Mouse (Mus musculus): ENCODE results near the gene Pttg1. TPM values are rescaled to one million over a fixed set of nuclear protein-coding genes. Genes with fewer than 3 reads are reported as not detected.

Pttg1 gene
- total RNA-seq, 1 experiment from 2014 or later, result 109 TPM

DNA sequence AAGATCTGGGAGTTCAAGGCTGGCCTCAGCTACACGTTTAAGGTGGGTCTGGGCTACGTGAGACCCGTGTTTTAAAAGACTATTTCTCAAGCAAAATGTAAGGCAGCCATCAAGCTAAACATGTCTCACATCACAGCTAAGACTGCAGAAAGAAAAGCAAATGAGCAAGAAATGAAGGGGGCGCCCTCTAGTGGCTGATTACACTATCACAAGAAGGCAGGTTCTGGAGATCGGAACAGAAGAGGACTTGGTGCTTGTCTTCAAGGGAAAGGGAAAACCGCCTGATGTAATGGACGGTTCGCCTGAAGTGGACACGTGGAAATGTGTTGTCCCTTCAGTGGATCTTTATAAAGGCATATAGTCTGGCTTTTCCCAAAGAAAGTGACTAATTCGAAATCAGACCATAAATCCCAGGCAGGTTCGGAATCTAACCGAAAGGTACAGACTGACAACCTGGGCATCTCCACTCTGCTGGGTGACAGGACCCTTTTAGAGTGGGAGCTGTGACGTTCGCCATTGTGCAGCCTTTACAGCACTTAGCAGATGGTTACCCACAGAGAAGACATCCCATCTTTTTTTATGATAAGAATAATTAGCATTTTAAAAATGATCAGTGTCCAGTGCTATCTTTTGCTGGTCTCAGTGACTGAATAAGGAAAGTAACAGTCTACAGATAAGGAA is 13.1 kb downstream of the Pttg1 start:
- peak; percentile 60; the same call in 1 of the 2 replicates for ATAC-seq (replicated peaks; ENCODE audit: insufficient number of reproducible peaks, low FRiP score, low TSS enrichment, poor library complexity, severe bottlenecking)

DNA sequence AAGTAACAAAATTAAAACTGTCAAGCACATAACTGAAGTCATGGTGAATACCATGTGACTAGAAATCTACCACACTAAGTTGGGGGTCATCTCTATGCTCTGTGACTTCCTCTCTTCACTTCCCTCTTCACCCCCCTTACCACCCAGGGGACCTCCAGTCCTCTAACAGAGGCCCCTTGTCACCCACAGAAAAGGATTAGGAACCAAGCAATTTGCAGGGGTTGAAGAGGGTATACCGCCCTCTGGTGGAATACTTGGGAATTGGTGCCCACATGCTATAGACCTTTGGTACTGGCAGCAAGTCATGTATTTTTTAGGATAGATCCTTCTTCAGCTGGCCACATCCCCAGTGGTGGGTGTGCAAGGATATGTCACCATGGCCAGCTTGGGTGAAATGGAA is 14.6 kb downstream of the Pttg1 start:
- peak; percentile 86 for ATAC-seq (replicated peaks; ENCODE audit: insufficient number of reproducible peaks, low FRiP score, low TSS enrichment, poor library complexity, severe bottlenecking)

DNA sequence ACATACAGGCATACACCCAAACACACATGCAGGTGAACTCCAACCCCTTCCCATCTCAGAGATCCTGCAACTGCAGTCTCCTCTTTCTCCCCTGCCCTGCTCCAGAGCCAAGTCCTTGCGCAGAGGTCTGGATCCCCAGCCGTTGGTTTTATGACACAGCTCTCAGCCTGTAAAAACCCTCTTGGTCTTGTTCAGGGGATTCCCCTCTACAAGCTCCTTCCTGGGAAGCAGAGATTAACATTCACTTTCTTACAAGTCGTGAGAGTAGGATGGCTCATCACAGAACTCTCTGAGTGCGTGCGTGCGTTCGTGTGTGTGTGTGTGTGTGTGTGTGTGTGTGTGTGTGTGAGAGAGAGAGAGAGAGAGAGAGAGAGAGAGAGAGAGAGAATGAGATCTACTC is 15.8 kb downstream of the Pttg1 start:
- no peak for ATAC-seq (replicated peaks; ENCODE audit: insufficient number of reproducible peaks, low FRiP score, low TSS enrichment, poor library complexity, severe bottlenecking)

GRCm38 (mm10) chr11:43408888-43409287 is 17.2 kb downstream of the Pttg1 start:
- no peak for ATAC-seq (replicated peaks; ENCODE audit: insufficient number of reproducible peaks, low FRiP score, low TSS enrichment, poor library complexity, severe bottlenecking)

DNA sequence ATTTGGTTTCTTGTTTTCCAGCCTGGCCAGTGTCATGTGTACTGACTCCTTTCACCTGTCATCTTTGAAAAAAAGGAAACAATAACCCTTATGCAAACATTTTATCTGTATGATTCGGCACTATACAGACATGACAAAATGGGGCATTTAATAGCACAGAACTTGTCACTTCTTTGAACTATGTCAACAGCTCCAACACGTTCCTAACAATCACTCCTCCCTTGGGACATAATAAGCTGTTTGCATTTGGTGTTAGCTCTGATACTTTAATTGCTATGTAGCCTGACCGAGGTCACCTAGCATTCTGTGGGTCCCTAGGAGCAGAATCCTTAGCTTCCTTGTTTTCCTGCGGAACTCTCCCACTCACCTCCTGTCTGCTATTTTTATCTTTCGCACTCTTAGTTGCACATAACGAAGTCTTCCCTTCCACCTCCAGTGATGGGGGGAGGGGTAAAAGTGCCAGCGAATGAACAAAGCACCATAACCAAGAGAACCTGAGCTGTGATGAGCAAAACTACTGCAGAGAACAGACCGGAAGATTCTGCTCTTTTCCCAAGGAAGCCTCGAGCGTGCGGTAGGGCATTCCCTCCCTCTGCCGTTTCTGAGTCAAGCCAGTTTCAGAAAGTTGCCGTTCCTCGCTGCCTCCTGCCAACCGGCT is 21.8 kb downstream of the Pttg1 start:
- ATAC-seq (replicated peaks; ENCODE audit: insufficient number of reproducible peaks, low FRiP score, low TSS enrichment, poor library complexity, severe bottlenecking), result no peak

GRCm38 (mm10) chr11:43400131-43400530 is 25.9 kb downstream of the Pttg1 start:
- ATAC-seq (replicated peaks; ENCODE audit: insufficient number of reproducible peaks, low FRiP score, low TSS enrichment, poor library complexity, severe bottlenecking), result no peak

GRCm38 (mm10) chr11:43399297-43399696 is 26.8 kb downstream of the Pttg1 start:
- no peak for ATAC-seq (replicated peaks; ENCODE audit: insufficient number of reproducible peaks, low FRiP score, low TSS enrichment, poor library complexity, severe bottlenecking)

- ATAC-seq (replicated peaks; ENCODE audit: insufficient number of reproducible peaks, low FRiP score, low TSS enrichment, poor library complexity, severe bottlenecking), result no peak
Observed at GRCm38 (mm10) chr11:43396672-43397071, 29.4 kb downstream of the Pttg1 start.

- ATAC-seq (replicated peaks; ENCODE audit: insufficient number of reproducible peaks, low FRiP score, low TSS enrichment, poor library complexity, severe bottlenecking), result no peak
Observed at GRCm38 (mm10) chr11:43396246-43396645, 29.8 kb downstream of the Pttg1 start.

DNA sequence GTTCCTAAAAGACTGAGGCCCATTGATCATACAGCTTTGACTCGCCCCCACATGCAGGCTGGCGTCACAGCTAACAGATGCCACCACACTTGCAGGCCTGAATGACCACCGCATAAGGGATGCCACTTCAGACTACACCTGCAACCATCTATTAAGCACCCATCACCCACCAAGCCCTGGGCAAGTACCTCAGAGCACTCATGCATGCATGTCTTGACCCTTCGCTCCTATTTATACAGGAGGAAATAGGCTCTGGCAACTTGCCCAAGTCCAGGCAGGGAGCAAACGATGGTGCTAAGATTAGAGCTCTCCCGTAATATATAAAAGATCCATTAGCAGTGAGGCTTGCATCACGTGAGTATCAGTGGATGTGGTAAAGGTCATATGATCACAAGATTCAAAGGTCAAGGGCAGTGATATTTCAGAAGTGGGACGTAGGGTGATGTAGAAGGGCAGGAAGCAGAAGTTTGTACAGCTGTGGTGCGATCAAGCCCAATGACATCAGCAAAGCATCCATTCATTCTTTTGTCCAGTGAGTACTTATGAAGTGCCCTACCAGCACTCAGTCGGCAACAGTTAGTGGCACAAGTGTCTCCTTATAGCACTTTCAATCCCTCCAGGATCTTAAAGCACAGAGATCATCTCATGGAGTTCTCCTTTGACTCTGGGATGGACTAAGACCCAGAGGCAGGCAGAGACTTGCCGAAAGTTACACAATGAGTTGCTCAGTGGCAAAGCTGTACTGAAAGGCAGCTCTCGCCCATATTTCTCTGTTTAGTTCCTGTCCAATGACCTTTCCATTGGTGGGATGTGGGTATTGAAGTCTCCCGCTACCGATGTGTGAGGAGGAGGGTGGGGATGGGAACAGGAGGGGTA is 30.7 kb downstream of the Pttg1 start:
- ATAC-seq (replicated peaks; ENCODE audit: insufficient number of reproducible peaks, low FRiP score, low TSS enrichment, poor library complexity, severe bottlenecking), result peak; percentile 90

GRCm38 (mm10) chr11:43393325-43393724 is 32.7 kb downstream of the Pttg1 start:
- no peak for ATAC-seq (replicated peaks; ENCODE audit: insufficient number of reproducible peaks, low FRiP score, low TSS enrichment, poor library complexity, severe bottlenecking)

- no peak for ATAC-seq (replicated peaks; ENCODE audit: insufficient number of reproducible peaks, low FRiP score, low TSS enrichment, poor library complexity, severe bottlenecking)
Observed at GRCm38 (mm10) chr11:43392757-43393156, 33.3 kb downstream of the Pttg1 start.

DNA sequence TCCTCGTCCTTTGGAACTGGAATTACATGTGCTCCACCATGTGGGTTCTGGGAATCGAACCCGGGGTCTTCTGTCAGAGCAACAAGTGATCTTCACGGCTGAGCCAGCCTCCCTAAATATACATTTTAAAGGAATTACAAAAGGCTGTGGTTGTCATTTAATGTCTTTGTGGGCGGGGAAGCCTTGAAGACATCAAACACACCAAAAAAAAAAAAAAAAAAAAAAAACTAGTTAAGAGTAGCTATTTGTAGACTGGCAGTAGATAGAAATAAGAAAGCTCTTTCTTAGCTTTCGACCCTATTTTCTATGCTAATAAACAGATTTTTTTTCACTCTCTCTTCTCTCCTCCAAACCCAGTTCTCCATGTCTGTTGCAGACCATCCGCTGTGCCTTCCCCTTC is 36.9 kb downstream of the Pttg1 start:
- ATAC-seq (replicated peaks; ENCODE audit: insufficient number of reproducible peaks, low FRiP score, low TSS enrichment, poor library complexity, severe bottlenecking), result no peak

DNA sequence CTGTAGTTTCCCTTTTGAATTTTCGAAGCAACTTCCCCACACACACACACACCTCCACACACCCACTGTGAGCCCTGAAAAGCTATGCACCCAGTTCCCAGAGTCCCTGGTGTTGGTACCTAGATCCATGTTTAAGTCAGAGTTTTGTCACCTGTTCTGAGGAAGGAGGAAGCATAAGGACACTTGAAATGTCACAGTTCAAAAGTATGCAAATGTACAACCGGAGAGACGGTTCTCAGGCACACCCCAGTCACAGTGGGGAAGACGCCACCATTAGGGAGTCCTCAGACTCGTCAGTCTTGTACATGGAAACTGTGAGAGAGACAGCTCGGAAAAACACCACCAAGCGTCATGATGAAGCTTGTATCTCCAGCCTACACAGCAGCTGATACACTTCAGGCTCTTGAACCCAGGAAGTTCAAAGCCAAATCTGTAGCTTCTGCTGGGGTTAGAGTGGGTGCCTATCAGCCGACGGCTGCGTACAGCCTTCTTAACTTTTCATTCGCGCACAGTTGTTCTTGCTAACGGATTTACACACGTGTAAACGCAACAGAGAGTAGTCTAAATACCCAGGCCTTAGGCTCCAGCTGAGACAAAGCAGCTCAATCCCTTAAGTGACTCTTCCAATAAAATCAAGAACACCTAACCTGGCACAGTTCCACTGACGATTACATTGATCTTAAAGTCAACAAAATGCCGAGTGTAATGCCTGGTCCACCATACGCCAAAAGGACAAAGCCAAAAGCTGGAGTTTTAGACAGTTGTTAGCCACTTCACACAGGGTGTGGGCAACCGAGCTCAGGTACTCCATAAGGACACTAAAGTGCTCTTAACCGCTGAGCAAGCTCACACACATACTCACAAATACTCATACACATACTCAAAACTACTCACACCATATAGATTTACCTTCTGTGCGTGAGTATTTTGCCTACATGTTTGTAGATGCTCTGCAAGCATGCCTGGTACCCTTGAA is 37.6 kb downstream of the Pttg1 start:
- ATAC-seq (replicated peaks; ENCODE audit: insufficient number of reproducible peaks, low FRiP score, low TSS enrichment, poor library complexity, severe bottlenecking), result peak; percentile 44

GRCm38 (mm10) chr11:43387004-43387880 is 38.8 kb downstream of the Pttg1 start:
- ATAC-seq (replicated peaks; ENCODE audit: insufficient number of reproducible peaks, low FRiP score, low TSS enrichment, poor library complexity, severe bottlenecking), result no peak

DNA sequence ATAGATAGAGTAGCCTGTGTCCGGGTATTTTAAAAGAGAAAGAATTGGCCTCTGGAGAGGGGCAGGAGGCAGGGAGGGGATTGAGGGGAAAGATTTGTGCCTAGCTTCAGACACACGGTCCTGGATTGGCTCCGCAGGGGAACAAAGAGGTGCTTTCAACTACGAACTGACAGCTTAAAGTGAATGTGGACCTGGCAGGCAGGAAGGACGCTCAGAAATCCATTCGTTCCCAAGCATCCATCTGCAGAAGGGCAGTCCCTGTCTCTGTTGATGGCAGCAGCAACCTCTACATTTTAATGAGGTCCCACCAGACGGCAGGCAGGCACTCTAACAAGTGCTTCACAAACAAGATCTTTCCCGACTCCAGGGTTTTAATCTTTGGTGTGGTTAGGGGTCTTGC is 40.3 kb downstream of the Pttg1 start:
- ATAC-seq (replicated peaks; ENCODE audit: insufficient number of reproducible peaks, low FRiP score, low TSS enrichment, poor library complexity, severe bottlenecking), result no peak

- ATAC-seq (replicated peaks; ENCODE audit: insufficient number of reproducible peaks, low FRiP score, low TSS enrichment, poor library complexity, severe bottlenecking), result peak; percentile 74
Observed at GRCm38 (mm10) chr11:43385055-43385649, 40.9 kb downstream of the Pttg1 start.
